Mouse (Mus musculus) small intestine, adult 2 months (tissue): ENCODE measurements around the gene Zfp637.

Experiments used
- CTCF ChIP-seq: fragments of 200-500 bp; IDR thresholded peaks from 2 replicates; pipeline ENCODE4 v1.5.1; 2012; ENCODE audit warnings: low read depth, mild to moderate bottlenecking, control low read depth, inconsistent platforms, low read length, moderate library complexity, mixed read lengths; ENCODE audit not compliant: insufficient replicate concordance, insufficient read length; ENCODE audit errors: extremely low read depth
- POLR2A ChIP-seq: fragments of 200-500 bp; IDR thresholded peaks from 2 replicates; pipeline ENCODE4 v1.6.1; 2012; ENCODE audit warnings: low read depth, mild to moderate bottlenecking, control low read depth, inconsistent platforms, low read length, moderate library complexity

- TF ChIP-seq POLR2A, result no peak
- no peak for TF ChIP-seq CTCF
These were observed 45.0 kb downstream of the Zfp637 start for GRCm38 (mm10) chr6:117885943-117886342.
